Mouse (Mus musculus) left cerebral cortex, postnatal 25 days (tissue): Measurements from ENCODE around the gene Olfr1512. TPM values are rescaled to one million over a fixed set of nuclear protein-coding genes. Genes with fewer than 3 reads are reported as not detected.

Experiments used
- total RNA-seq, 2 experiments: library from RNA; stranded (reverse); gene quantifications; 2 replicates each; pipeline ENCODE4 v1.2.3; 2021

The Olfr1512 gene
- total RNA-seq, 2 experiments from 2014 or later: not detected

Other genes with a start within 250 kb of the Olfr1512 start
- 10 to 100 TPM; 50.5 to 52.0 TPM for gene Supt16, start 181.8 kb downstream of the Olfr1512 start, total RNA-seq
- gene Chd8, start 121.4 kb downstream of the Olfr1512 start, total RNA-seq: 100 to 1,000 TPM; 115 to 122 TPM
- 10 to 100 TPM; 65.5 to 66.8 TPM for gene Tox4, start 100.0 kb downstream of the Olfr1512 start, total RNA-seq
- 10 to 100 TPM; 30.9 to 32.4 TPM for gene Rab2b, start 99.6 kb downstream of the Olfr1512 start, total RNA-seq
- 10 to 100 TPM; 39.8 to 41.5 TPM for gene Mettl3, start 74.0 kb downstream of the Olfr1512 start, total RNA-seq
- 10 to 100 TPM; 32.3 to 33.4 TPM for gene Sall2, start 50.4 kb downstream of the Olfr1512 start, total RNA-seq
- not detected for gene Olfr1513, start 22.8 kb downstream of the Olfr1512 start, total RNA-seq
- gene Olfr1511, start 18.2 kb upstream of the Olfr1512 start, total RNA-seq: not detected
- not detected for gene Olfr1510, start 35.2 kb upstream of the Olfr1512 start, total RNA-seq
- gene Olfr1509, start 63.8 kb upstream of the Olfr1512 start, total RNA-seq: not detected
- gene Olfr1508, start 88.3 kb upstream of the Olfr1512 start, total RNA-seq: not detected
- gene Olfr1507, start 116.6 kb upstream of the Olfr1512 start, total RNA-seq: not detected